Mouse (Mus musculus): Measurements from ENCODE around the gene Mon1b.

The Mon1b gene

DNA sequence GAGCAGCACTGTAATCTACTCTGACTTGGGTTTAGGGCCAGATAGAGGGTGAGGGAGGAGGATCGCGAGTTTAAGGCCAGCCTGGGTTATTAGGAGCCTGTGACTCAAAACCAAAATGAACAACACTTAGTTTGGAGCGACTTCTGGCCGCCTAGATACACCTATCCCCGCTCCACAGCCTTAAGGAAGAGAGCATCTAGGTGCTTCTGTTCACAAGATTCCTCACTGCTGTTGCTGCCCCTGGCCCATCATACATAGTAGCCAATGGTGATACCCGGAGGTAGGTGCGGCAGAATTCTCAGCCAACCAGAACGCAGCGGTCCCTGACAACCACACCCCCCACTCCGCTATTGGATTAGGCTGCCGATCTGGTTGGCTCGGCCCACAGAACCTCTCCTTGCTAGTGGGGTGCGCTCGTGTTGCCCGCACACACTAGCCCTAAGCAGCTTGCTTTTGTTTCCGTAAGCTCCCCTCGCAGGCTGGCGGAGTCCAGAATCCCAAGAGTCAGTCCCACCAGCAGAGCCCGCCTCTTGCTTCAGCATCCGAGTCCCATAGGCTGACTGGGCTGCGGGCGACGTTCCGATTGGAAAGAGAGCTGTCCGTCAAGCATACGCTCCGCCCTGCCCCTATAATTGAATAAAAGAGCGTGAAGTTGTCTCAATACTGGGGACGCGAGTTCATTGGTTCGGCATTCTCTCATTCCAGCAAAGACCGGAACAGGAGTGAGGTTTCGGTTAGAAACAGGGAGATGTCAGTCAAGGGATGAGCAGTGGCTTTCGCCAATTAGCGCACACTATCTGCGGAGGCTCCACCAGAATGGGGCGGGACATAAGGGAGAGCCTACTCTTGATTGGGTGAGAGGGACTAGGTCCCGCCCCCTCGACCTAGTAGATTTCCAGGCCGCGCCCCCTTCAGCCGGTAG is at the start of gene Mon1b:
Gene Mon1b (plus strand): TSS at position 918 of the 922 bp plus-strand sequence.
- DNase-seq (ENCODE audit: low spot score): peak; percentile 97

GRCm38 (mm10) chr8:113598401-113598800 is 37.0 kb upstream of the Mon1b start:
- DNase-seq (ENCODE audit: low spot score): no peak

- DNase-seq (ENCODE audit: low spot score): peak; percentile 13
Observed at GRCm38 (mm10) chr8:113632634-113633033, 2.8 kb upstream of the Mon1b start.

DNA sequence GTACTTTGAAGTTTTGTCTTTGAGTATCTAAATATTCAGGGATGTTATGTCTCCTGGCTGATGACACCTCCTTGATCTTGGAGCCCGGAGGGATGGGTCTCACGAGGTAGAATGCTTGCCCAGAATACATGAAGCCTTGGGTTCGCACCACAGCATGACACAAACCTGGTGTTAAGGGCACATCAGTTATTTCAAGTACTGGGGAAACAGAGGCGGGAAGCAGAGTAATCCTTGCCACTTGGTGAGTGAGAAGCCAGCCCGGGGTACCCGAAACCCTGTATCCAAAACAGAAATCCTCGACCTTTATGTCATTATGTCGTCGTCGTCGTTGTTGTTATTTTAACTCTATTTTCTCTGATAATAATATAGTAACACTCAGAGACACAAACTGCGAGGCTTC is 1.2 kb upstream of the Mon1b start:
- no peak for DNase-seq (ENCODE audit: low spot score)

- peak; percentile 90 for DNase-seq (ENCODE audit: low spot score)
Observed at GRCm38 (mm10) chr8:113635592-113636279, 349 bp downstream of the Mon1b start.

GRCm38 (mm10) chr8:113636280-113636628 is 867 bp downstream of the Mon1b start:
- no peak for DNase-seq (ENCODE audit: low spot score)

DNA sequence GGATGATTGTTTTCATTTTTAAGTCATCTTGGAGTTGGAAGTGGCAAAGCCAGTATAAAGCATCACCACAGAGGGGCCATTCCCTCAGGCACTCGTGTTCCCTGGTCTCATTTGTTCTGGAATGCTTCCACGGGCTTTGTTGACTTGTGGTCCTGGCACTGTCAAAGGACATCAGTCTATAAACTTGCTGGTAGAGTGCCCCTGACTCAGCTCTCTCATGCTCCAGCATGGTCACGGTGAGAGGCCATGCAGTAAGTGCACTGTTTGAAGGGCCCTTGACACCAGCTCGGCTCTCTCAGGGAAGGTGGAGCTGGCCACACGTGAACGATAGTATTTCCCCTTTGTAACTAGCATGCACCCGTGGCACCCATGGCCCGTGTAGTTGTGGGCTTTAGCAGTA is 5.0 kb downstream of the Mon1b start:
- DNase-seq (ENCODE audit: low spot score): no peak

DNA sequence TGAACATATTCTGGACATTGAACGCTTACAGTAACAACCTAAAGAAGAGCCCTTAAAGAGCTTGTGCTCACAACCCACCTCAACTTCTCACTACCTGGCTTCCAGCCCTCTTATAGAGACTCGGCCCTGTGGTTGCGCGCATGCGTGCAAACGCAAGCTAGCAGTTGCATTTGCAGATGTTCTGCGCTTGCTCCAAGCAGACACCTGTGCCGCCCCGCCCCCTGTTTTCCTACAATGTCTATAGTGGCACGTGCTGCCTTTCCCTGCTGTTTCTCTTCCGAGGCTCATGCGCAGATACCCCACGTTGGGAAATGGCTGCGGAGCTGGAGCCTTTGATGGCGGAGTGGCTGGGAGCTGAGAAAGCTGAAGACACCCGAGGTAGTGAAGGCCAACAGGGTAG is 7.5 kb downstream of the Mon1b start, which contains the start of gene Syce1l:
Gene Syce1l (plus strand): TSS at position 288 of the 400 bp plus-strand sequence.
- no peak for DNase-seq (ENCODE audit: low spot score)

- peak; percentile 57 for DNase-seq (ENCODE audit: low spot score)
Observed at GRCm38 (mm10) chr8:113643479-113644210, 8.3 kb downstream of the Mon1b start.

GRCm38 (mm10) chr8:113645220-113645619 is 9.8 kb downstream of the Mon1b start:
- no peak for DNase-seq (ENCODE audit: low spot score)

DNA sequence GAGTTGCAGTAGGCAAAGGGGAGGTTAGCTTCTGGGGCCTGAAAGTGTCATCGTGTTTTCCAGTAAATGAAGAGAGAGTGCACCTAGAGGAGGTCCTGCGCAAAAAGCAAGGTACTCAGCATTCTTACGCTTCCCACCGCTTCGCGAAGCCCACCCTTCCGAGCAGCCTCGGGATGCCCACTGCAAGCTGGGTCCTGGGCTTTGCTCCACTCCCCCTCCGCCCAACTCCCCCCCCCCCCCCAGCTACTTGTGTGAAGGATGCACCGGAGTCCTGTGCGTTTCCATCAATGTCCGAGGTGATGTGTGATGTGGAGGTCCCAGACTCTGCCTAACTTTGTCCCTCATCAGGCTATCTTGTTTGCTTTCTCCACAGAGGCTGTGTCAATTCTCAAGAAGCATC is 17.1 kb downstream of the Mon1b start:
- no peak for DNase-seq (ENCODE audit: low spot score)

DNA sequence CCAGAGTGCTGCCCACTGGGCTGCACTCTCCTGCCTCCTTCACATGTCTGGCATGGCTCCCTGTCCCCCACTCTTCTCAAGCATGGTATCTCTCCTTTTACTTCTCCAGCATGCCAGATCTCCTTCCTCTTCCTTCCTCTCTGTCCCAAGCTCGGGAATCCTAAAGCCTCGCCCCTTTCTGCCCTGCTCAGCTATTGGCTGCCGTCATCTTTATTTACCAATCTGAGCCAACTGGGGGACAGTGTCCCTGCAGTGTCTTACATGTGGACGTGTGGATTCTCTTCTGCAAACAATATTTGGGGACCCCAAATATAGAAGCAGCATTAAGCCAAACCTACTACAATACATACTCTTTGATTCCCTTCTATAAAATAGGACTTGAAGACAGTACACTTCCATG is 17.8 kb downstream of the Mon1b start:
- no peak for DNase-seq (ENCODE audit: low spot score)

DNA sequence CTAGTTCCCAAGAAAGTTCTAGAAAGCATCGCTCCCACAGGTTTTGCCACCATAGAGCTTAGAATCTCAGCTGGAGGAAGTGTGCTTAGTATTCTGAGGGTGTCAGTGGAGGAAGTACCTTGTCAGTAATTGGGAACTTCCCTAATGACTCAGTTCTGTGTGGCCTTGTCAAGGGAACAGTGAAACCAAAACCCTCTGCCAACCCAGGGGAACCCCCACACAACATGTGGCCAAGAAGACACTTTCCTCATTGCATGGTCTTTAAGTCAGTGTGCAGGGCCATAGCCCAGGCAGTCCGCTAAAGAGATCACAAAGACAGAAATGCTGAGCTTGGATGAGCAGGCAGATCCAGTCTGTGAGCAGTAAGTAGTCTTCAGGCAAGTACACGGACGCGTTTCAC is 20.8 kb downstream of the Mon1b start:
- DNase-seq (ENCODE audit: low spot score): no peak

GRCm38 (mm10) chr8:113656681-113657298 is 21.4 kb downstream of the Mon1b start:
- DNase-seq (ENCODE audit: low spot score): no peak

DNA sequence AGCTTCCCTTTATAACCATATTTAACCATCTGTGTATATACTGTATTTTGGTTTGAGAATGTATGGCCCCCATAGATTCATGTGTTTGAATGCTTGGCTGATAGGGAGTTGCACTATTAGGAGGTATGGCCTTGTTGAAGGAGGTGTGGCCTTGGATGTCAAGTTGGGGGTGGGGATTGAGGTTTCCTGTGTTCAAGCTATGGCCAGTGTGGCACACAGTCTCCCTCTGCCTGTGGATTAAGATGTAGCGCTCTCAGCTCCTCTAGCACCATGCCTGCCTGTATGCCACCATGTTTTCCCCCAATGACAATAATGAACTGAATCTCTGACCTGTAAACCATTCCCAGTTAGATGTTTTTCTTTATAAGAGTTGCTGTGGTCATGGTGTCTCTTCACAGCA is 24.7 kb downstream of the Mon1b start:
- DNase-seq (ENCODE audit: low spot score): no peak

DNA sequence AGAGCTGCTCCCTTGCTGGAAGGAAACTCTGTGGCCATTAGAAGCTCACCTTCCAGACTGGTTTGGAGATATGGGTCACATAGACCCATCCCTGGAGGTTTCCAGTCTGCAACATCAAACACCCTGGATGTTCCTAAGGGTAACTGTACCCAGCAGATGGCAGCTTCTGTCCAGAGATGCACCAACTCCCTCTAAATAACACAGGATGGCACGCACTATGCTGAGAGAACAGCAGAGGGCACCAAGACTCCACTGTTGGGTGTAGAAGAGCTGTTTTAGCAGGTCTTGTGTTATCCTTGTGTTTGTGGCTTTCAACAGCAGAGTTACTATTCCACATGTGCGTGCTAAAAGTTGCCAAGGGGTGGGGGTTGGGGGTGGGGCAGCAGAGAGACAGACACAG is 29.2 kb downstream of the Mon1b start:
- DNase-seq (ENCODE audit: low spot score): peak; percentile 86

- no peak for DNase-seq (ENCODE audit: low spot score)
Observed at GRCm38 (mm10) chr8:113665036-113665435, 29.6 kb downstream of the Mon1b start.

- DNase-seq (ENCODE audit: low spot score): no peak
Observed at GRCm38 (mm10) chr8:113665951-113666350, 30.6 kb downstream of the Mon1b start.

DNA sequence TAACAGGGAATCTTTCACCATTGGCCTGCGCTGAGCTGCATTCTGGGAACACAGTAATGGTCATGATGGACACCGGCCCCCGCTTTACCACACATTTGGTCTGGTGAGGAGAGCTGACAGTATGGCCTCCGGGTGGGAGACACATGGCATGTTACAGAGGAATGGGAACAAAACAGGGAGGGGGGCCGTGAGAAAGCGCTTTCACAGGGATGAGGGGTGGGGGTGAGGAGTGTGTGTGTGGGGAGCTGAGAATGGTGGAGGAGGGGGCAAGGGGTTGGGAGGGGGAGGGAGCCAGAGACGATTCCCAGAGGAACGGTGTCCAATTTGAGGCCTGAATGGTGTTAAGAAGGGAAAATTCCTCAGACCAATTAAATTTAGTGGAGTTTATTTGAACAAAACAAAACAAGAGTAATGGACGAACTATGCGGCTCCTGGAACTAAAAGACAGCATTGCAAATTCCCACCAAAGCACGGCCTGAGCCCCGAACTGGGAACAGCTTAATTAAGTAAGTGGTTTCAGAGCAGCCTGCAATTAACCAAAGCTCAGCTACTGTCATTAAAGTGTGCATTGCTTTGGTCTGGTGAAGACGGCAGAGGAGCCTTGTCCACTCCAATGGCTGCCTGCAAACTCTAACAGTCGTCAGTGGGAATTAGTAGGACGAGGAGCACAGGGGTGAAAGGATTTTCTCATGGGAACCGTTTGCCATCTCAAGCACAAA is 31.5 kb downstream of the Mon1b start:
- no peak for DNase-seq (ENCODE audit: low spot score)

DNA sequence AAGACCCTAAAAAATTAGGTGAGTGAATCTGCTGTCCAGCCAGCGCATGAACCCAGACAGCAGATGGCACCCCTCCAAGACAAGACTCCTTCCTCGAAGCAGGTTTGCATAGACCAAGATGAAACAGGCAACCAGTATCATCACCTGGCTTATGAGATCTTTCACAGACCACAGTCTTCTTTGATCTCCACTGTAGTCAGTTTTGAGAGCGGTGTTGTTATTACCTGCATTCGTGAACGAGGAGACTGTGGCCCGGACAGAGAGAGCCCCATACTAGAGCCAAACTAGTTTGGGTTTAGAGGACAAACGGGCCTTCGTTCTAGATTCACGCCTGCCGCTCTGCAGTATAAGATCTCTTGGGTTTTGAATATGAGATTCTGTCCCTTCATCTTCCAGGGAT is 34.5 kb downstream of the Mon1b start:
- no peak for DNase-seq (ENCODE audit: low spot score)

GRCm38 (mm10) chr8:113672599-113673255 is 37.3 kb downstream of the Mon1b start:
- no peak for DNase-seq (ENCODE audit: low spot score)

All from urinary bladder, postnatal 14 days (tissue).